Mouse (Mus musculus) thymus, adult 2 months (tissue): Measurements from ENCODE around the gene Babam2.

Experiments used
- CTCF ChIP-seq: fragments of 200-500 bp; IDR thresholded peaks from 2 replicates; pipeline ENCODE4 v1.5.1; 2012; ENCODE audit warnings: mild to moderate bottlenecking, control low read depth, low read length, moderate library complexity, borderline replicate concordance; ENCODE audit not compliant: control insufficient read depth, poor library complexity, insufficient read depth; ENCODE audit errors: extremely low read depth
- POLR2A ChIP-seq: fragments of 200-500 bp; IDR thresholded peaks from 2 replicates; pipeline ENCODE4 v1.6.1; 2012; ENCODE audit warnings: mild to moderate bottlenecking, low read length, control low read depth, moderate library complexity; ENCODE audit not compliant: control insufficient read depth, poor library complexity, insufficient read depth; ENCODE audit errors: extremely low read depth

DNA sequence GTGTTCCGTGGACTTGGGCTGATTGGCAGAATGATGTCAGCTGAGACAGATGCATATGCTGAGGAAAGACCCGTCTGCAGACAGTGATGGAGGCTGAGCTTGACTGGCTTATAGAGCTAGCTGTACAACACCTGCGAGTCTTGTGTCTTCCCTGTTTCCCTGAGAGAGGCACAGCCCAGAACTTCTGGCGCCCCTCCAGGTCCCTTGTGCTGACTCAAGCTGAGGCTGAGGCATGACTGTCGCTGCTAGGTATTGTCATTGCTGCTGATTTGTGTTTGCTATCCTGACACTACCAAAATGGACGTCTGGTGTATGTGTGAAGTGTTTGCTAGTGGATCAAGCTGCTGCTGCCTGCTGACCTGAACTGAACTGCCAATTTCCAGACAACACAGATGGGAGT lies 27.0 kb downstream of the Babam2 start:
- TF ChIP-seq POLR2A (no peak), CTCF (no peak)
